Mouse (Mus musculus) forebrain, embryonic 14.5 days (tissue): ENCODE measurements around the gene 2510009E07Rik. TPM values are rescaled to one million over a fixed set of nuclear protein-coding genes. Genes with fewer than 3 reads are reported as not detected.

Experiments
- polyA plus RNA-seq: library from polyadenylated mRNA; unstranded; fragments of >200 nt; fragmentation: Nextera tagmentation; extraction: Ambion mirVana; gene quantifications from 2 replicates; pipeline ENCODE4 v1.2.1, GENCODE M21; 2014

Gene 2510009E07Rik
- polyA plus RNA-seq, 1 experiment from 2014 or later = 26.2 TPM

Other genes starting within 250 kb of the 2510009E07Rik start
- 0.77 and 0.97 TPM in 2 replicates for gene Ehhadh, start 93.1 kb upstream of the 2510009E07Rik start, polyA plus RNA-seq
- gene Map3k13, start 99.7 kb upstream of the 2510009E07Rik start, polyA plus RNA-seq = 4.2 and 6.2 TPM in 2 replicates